Mouse (Mus musculus) layer of hippocampus, adult 18-20 months (tissue): ENCODE measurements around the gene Gm42791. TPM values are rescaled to one million over a fixed set of nuclear protein-coding genes. Genes with fewer than 3 reads are reported as not detected.

ENCODE experiments used
- DNase-seq, 2 experiments: peaks; one replicate each; pipeline ENCODE4 v3.0.0; 2022; ENCODE audit warnings: low spot score in 2 of 2
- total RNA-seq, 2 experiments: library from RNA; stranded (reverse); gene quantifications; 2 replicates each; pipeline ENCODE4 v1.2.3; 2021

The Gm42791 gene
- total RNA-seq, 2 experiments from 2014 or later, result 32.0 to 32.9 TPM

DNA sequence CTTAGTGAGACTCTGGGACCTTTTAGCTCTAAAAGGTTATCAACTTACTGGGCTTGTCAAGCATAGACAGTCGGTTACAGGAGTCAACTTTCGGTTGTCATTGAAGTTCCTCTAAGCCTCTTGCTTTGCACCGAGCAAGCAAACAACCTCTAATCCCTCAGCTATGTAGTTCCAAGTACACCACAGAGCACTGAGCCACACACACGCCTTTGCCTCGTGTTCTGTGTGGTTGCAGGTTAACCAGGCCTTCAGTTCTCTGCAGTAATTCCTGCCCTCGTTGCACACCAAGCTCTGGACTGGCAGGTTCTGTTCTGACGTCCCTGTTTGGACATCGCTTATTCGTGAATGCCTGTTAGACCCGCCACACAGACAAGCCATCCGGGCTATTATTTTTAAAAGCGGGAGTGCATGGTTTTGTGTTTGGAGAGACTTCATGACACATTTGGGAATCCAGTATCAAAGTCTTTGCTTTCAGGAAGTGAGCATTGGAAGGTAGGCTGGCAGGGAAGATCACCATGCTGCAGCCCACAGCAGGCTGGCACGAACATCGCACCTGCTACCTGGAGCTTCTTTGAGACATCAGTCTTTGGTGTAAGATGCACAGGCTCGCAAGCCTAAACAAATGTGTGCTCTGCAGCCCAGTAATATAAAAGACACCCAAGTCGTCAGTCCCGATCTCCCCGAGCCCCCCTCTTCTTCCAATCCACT lies 16.3 kb downstream of the Gm42791 start:
- no peak for DNase-seq

DNA sequence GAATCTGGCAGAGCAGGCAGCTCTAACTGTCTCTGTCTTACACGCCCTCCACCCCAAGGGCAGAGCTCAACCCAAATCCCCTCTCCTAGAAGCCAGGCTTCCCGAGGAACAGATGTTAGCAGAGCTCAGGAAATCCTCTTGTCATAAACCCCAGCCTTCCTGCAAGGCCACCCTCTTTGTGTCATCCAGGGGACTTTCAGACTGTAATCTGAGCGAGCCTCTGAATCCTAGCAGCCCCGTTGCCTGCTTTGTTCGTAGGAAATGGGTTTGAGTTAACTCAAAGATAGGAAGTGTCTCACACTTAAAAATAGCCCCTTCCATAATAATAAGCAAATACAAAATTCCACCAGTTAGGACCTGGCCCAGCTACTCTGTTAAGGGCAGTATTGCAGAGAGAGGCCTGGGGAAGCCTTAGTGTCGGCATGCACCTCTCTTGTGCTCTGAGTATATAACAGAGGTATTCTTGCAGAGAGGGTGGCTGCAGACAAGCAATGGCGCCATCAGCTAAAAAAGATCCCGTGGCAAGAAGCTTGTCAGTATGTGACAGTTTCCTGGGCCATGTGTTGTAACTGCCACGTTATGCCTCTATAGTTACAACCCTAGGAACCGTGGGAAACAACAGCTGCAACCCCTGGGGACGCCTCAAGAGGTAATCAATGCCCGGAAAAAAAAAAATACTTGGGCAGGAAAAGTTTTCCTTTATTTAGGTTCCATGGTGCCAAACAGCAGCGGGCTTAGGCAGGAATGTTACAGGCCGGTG lies 17.1 kb downstream of the Gm42791 start:
- no peak for DNase-seq

DNA sequence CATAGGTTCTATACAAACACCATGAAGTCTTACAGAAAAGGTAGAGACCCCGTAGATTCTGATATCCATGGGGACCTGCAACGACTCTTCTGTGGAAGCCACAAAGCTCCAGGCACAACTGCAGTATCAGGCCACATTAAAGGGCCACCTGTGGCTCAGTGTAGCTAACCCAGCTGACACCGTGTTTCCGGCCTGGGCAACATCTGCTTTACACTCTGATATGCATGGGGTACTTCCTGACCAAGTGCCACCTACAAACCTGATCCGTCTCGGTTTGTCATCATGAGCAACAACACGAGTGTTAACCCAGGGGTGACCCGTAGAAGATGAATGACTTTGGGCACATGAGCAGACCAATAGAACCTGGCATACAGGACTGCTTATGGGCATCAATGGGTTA lies 18.1 kb downstream of the Gm42791 start:
- no peak for DNase-seq

DNA sequence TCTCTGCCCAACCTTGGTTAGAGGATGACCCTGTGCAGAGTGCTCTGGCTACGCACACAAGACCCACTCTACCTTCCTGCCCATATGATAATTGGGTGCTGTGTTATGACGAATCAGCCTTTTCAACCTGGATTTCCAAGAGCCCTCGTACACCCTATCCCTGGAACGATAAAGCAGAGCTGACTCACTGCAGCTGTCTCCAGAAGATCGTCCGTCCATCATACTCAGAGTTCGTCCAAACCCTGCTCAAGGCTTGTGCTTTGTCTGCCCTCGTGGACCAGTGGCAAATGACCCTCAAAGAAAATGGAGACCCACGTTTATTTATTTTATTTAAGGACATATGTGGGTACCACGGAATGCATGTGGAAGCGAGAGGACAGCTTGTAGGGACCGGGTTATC lies 19.9 kb downstream of the Gm42791 start:
- DNase-seq, result no peak

DNA sequence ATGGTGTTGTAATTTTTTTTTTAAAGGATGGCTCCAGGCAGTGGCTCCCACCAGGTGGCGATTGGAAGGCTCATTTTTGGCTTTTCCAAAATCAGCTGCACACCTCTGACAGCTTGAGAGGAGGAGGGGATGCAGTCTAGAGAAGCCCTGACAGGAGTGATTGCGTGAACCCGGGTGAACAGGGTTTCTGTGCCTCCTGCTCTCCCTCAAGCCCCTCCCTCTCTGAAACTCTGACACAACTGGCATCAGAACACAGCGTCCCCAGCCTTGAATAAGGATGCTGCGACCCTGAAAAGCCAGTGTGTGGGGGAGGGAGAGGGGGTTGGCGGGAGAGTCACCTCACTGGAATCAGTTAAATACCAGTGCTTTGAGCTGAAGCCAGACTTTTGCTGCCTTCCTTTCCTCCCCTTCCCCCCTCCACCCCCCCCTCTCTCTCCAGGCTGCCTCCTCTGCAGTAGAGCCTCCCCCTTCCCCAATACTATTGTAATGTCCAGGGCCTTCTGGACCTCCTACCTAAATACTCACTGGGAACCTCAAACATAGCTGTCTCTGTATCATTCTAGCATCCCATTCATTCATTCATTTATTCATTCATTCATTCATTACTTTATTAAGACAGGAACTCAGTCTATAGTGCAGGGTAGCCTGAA lies 21.8 kb downstream of the Gm42791 start:
- no peak for DNase-seq

DNA sequence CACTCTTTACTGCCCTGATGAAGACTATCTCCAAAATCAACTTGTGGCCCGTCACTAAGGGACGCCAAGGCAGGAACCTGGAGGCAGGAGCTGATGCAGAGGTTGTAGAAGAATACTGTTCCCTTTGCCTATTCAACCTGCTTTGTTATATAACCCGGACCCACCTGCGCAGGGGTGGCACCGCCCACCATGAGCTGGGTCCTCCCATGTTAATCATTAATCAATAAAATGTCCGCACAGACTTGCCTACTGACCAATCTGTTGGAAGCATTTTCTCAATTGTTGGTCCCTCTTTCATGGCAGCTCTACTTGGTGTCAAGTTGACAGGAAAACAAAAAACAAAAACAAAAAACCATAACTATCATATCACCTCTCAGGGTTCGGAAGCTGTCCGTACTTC lies 22.8 kb downstream of the Gm42791 start:
- DNase-seq, result no peak

DNA sequence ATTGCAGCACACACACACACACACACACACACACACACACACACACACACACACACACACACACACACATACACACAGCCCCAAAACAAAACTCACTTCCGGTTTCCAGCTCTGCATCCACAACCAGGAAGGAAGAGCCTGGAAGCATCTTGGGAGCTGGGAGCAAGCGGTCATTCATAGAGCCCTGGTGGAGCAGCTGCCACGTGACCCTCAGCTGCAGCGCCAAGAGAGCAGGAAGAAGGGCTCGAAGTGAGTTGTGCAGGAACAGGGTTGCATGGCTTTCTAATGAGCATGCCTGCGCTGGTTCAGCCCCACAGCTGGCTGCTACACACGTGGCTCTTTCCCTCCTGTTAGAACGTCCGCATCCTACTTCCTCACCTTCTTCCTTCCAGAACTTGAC lies 25.3 kb downstream of the Gm42791 start:
- DNase-seq, result no peak

DNA sequence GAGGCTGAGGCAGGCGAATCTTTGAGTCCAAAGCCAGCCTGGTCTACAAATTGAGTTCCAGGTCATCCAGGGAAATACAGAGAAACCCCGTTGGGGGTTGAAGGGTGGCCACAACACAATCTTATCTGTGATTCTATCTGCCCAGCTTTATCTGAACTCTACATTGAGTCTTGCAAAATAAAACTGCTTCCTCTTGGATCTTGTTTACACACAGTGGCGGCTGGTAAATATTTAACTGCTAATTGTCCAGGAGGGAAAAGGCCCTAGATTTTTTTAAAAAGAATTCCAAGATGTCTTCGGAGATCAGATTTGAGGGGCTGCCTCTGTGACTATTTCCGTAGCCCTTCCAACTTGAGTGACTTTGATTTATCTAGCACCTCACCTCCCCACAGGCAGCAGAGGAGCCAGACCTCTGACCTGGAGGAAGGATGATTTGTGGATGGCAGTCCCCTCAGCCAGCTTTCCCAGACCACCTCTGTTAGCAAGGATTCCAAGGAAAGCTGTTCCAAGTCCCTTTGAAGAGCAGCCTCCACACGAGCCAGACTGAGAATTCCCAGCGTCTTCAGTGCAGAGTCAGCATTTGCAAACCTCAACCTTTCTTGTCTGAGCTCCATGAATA lies 25.9 kb downstream of the Gm42791 start:
- no peak for DNase-seq

DNA sequence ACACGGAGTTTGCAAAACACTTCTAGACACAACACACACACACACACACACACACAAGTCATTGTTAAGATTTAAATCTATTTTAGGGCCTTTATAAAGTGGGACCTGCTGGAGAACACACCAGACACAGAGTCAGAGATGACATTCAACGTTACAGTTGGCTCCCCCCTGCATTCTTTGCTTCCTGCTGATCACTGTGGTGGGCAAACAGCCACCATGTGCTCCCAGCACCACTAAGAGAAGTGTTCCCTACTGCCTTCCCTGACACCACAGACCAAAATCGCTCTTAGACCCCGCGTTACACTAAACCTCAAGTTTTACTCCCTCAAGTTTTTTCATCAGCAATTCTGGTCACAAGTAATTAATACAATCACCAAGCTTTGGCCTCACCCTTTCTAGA lies 26.8 kb downstream of the Gm42791 start:
- DNase-seq, result no peak

DNA sequence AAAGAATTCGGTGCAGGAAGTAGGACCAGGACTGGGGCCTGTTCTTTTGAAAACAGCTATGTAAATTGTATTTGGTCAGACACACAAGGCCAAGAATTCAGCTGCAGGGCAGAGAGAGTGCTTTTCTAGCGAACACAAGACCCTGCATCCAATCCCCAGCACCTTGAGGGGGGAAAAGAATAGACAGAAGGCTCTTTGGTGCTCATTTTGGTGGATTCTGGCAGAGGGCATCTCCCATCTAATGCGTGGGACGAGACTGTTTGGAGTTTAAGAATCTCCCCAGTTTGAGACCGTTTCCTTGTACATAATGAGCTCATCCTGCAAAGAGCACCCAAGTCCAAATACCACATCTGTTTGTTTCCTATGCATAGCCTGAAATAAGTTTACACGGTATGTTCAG lies 28.6 kb downstream of the Gm42791 start:
- no peak for DNase-seq

DNA sequence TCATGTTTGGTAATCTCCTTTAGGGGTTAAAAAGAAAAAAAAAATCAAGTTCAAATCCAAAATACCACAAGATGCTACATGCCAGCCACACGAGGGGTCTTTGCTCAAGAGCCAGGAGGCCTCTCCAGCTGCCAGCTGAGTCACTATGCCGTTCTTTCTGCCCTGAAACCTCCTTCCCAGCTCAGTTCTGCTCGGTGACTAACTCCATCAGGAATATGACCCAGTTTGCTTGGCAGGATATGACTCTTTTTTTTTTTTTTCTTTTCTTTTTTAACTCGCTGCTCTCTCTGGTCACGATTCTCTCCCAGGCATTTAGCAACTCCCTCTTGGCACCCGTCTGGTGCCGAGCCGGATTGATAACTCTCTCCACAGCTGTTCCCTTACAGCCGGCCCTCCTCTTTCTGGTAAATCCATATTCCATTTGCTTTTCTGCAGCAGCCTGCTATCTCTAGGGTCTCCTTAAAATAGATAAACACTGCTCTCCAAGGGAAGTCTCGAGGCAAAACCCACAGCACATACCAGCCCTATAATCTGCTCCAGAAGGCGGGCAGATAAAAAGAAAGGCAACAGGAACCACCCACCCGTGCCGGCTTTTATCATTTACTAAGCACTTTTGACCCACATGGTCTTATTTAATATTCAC lies 29.1 kb downstream of the Gm42791 start:
- peak; percentile 74 to 80 for DNase-seq

DNA sequence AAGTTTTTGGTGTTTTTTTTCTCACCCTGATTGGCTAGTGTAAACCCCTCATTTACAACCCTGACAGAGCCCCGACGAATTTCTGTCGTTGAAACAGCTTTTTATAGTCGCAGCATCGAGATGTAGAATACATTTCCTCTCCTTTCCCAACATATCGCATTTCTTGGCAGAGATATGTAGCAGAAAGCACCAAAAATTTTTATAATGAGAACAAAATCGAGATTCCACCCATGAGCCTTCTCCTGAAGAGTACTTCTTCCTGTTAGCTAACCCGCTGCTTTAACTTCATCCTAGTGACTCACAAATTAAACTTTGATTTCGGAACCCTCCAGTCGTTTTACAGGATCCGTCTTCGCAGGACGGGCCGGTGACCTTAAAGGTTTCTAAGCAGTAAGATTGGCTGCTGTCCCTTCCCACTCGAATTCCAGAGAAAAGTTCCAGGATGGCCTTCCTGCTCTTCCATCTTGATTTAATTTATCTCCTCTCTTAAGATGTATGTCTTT lies 29.8 kb downstream of the Gm42791 start:
- DNase-seq, result peak in 1 of 2 experiments; percentile 7

DNA sequence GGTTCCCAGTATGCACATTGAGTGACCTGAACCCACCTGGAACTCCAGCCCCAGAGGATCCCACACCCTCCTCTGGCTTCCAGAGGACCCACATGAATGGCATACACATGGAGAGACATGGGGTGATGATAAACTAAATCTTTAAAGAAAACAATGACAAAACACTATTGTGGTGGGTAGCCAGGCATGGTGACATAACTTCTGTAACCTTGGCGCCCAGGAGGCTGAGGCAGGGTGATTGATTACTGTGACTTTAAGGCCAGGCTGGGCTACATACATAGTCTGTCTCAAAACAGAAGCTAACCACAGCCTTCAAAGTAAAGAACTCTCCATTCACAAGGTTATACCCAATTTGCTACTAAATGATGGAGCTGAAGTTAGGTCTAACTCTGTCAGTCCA lies 30.7 kb downstream of the Gm42791 start:
- no peak for DNase-seq

DNA sequence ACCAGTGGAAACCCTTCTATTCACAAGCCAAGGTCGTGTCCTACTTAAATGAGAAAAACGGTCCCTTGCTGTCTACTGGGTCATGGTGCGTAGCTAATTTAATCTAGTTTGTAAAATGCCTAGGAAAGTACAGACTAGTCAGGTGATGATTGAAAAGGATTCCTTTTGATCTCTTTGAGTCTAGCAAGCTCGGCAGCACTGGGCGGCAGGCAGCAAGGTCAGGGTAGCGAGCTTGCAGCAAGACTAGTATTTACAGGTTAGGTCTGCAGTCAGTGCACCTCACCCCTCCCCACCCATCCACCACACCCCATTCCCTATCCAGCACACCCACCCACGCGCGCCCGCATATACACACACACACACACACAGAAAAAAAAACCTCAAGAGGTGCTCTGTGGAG lies 34.7 kb downstream of the Gm42791 start:
- no peak for DNase-seq

DNA sequence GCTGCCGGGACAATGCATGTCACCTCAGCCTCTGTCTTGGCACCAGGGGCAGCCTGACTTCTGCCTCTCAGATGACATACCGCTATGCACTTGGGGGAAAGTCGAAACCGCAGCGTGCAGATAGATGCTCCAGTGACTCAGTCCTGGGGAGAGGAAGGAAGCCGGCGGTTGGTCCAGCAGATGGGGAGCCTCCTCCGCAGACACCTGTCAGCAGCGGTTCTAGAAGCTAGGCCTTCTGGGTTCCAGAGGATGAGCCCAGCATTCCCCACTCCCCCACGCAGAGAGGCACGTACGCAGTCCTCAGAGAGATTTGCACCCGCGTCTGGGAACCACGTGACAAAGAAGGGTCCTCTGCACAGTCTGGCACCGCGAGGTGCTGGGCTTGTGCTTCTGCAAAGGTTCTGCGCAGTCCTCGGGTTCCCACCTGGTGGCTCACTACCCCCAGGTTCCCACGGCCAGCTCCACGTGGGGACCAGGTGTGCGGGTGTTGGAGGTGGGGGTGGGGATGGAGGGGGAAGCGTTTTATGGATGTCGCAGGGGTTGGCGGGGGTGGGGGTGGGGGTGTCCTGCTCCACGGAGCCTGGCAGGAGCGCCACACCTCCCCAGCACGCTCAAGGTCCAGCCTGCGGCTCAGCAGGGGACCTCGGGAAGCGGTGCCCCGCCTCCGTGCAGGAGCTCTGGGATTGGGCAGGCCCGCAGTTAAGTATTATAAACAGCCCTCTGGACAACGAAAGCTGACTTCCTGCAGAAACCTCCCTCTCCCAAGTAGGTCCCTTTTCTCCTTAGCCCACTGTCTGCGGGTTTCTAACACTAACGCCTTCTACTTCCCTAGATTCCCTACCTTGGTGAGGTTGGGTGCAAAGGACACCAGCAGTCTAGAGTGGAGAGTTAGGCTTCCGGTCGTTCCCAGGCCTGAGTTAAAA lies 35.6 kb downstream of the Gm42791 start:
- DNase-seq, result peak; percentile 72 to 80

DNA sequence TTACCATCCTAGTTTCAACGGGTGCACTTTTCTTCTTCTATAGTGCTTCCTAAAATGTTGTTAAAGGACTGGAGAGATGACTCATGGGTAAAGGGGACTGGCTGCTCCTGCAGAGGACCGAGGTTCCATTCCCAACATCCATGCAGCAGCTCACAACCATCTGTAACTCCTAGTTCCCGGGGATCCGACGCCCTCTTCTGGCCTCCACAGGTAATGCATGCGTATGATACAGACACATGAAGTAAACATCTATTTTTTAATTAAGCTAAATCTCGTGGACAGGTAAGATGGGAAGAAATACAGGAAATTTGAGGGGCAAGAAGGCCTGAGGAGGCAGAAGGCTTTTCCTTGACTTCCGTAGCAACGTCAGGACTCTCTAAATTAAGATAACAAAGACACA lies 36.6 kb downstream of the Gm42791 start:
- peak in 1 of 2 experiments; percentile 49 for DNase-seq

DNA sequence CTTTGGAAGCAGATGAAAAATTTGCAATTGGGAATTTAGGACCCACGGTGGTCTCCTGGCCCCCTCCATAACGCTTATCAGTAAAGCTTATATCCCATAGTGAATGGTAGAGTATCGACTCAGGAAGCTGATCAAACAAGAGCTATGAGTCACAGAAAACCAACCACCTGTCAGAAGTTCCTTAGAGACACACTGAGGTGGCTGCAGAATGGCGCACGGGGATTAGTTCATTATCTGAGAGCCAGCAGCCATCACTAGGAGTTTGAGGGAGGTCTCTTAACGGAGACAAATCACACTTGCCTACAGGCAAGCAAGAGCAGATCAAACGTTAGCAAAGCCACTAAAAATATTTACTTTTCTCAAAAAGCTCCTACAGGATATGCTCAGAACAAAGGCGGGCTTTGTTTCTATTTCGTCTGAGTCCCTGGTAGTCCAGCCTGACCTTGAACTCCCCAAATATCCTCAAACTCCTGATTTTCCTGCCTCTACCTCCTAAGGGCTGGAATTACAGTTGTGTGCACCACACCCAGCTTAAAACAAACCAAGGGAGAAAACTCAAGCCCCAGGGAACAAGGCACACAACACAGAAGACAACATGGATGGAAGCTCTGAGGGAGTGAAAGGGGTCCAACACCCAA lies 37.9 kb downstream of the Gm42791 start:
- no peak for DNase-seq

DNA sequence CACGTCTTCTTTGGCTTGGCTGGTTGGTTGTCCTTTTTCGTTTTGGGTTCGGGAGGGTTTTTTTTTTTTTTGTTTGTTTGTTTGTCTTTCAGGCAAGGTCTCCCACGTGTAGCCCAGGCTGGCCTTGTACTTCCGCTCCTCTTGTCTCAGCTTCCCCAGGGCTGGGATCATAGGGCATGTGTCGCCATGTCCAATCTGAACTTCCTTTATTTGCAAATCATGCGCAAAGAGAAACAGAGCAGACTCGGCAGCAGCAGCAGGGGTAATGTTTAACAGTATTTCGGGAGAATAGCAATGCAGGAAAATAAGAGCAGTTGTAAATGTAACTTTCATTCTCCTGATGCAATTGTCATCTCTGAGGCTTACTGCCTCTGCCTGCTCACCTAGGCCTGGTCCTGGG lies 38.9 kb downstream of the Gm42791 start:
- DNase-seq, result no peak

DNA sequence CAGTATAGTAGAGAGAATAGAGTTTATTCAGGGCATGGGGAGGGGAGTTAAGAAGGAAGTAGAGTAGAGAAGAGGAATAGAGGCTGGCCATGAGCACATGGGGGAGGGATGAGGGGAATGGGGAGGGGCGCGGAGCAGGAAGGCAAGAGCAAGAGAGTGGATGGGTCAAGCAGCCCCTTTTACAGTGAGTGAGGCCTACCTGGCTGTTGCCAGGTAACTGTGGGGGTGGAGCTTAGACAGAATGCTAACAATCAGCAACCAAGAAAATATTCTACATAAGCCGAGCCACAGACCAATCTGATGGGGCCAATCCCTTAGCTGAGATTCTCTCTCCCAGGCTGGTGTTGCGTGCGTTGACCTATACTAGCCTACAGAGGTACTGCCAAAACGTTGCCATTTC lies 39.4 kb downstream of the Gm42791 start:
- no peak for DNase-seq
